Mouse (Mus musculus): ENCODE measurements around the gene Iars. TPM values are rescaled to one million over a fixed set of nuclear protein-coding genes. Genes with fewer than 3 reads are reported as not detected.
A peak's percentile ranks its signal among the peaks of the same experiment; 100 is the strongest.

The Iars gene
- polyA plus RNA-seq, 1 experiment from 2014 or later, result 66.3 TPM

- Histone ChIP-seq H3K4me1 (peaks cover 6% of the 10 kb centered on the region), H3K4me3 (no peak overlapping the region), H3K36me3 (peaks cover 29% of the 10 kb centered on the region), H3K27ac (no peak overlapping the region), H3K27me3 (no peaks in the 10 kb centered on the region), H3K4me2 (no peak overlapping the region), H3K9me3 (no peaks in the 10 kb centered on the region), H3K9ac (no peak overlapping the region)
- 82% methylated on average over 2 of the region's 2 CpGs for WGBS
- ATAC-seq (ENCODE audit: borderline replicate concordance, extremely low read depth, low FRiP score, low TSS enrichment), result no peak
These were observed 4.1 kb upstream of the Iars start for GRCm38 (mm10) chr13:49677793-49678192.

GRCm38 (mm10) chr13:49682233-49682846, 440 bp downstream of the Iars start:
- peak overlapping the region; percentile 62 for H3K4me2 ChIP-seq
- peaks cover 2% of the 10 kb centered on the region for H3K36me3 ChIP-seq
- peaks cover 14% of the 10 kb centered on the region for H3K4me1 ChIP-seq
- WGBS, result under 1% methylated on average over 20 of the region's 20 CpGs
- peak overlapping the region; percentile 73 for H3K27ac ChIP-seq
- peak overlapping the region; percentile 73 for H3K4me3 ChIP-seq
- no peaks in the 10 kb centered on the region for H3K9me3 ChIP-seq
- H3K9ac ChIP-seq, result peak overlapping the region; percentile 59
- ATAC-seq (ENCODE audit: borderline replicate concordance, extremely low read depth, low FRiP score, low TSS enrichment), result no peak
- no peaks in the 10 kb centered on the region for H3K27me3 ChIP-seq

- Histone ChIP-seq H3K4me1 (peaks cover 14% of the 10 kb centered on the region), H3K27ac (no peak overlapping the region), H3K4me2 (no peak overlapping the region), H3K4me3 (no peak overlapping the region), H3K9me3 (no peaks in the 10 kb centered on the region), H3K27me3 (no peaks in the 10 kb centered on the region), H3K36me3 (peaks cover 18% of the 10 kb centered on the region), H3K9ac (no peak overlapping the region)
- 84% methylated on average over 4 of the region's 4 CpGs for WGBS
- ATAC-seq (ENCODE audit: borderline replicate concordance, extremely low read depth, low FRiP score, low TSS enrichment), result no peak
These were observed 2.4 kb downstream of the Iars start for GRCm38 (mm10) chr13:49684266-49684665.

- H3K9me3 ChIP-seq, result no peaks in the 10 kb centered on the region
- H3K9ac ChIP-seq, result no peak overlapping the region
- H3K4me1 ChIP-seq, result no peaks in the 10 kb centered on the region
- 93% methylated on average over 5 of the region's 5 CpGs for WGBS
- H3K27ac ChIP-seq, result no peak overlapping the region
- peaks cover 53% of the 10 kb centered on the region for H3K36me3 ChIP-seq
- no peak overlapping the region for H3K4me2 ChIP-seq
- H3K4me3 ChIP-seq, result no peak overlapping the region
- no peaks in the 10 kb centered on the region for H3K27me3 ChIP-seq
- ATAC-seq (ENCODE audit: borderline replicate concordance, extremely low read depth, low FRiP score, low TSS enrichment), result no peak
These were observed 9.2 kb downstream of the Iars start for GRCm38 (mm10) chr13:49691056-49691455.

- 90% methylated on average over 11 of the region's 11 CpGs for WGBS
- Histone ChIP-seq H3K9ac (no peak overlapping the region), H3K4me1 (no peaks in the 10 kb centered on the region), H3K9me3 (no peaks in the 10 kb centered on the region), H3K27me3 (no peaks in the 10 kb centered on the region), H3K4me3 (no peak overlapping the region), H3K4me2 (no peak overlapping the region), H3K36me3 (peaks cover 72% of the 10 kb centered on the region), H3K27ac (no peak overlapping the region)
- ATAC-seq (ENCODE audit: borderline replicate concordance, extremely low read depth, low FRiP score, low TSS enrichment), result no peak
These were observed 21.4 kb downstream of the Iars start for GRCm38 (mm10) chr13:49703216-49703779.

GRCm38 (mm10) chr13:49706032-49706690, 24.3 kb downstream of the Iars start:
- Histone ChIP-seq H3K9ac (no peak overlapping the region), H3K27ac (no peak overlapping the region), H3K4me2 (no peak overlapping the region), H3K9me3 (no peaks in the 10 kb centered on the region), H3K36me3 (peaks cover 81% of the 10 kb centered on the region), H3K4me1 (no peaks in the 10 kb centered on the region), H3K27me3 (no peaks in the 10 kb centered on the region), H3K4me3 (no peak overlapping the region)
- no peak for ATAC-seq (ENCODE audit: borderline replicate concordance, extremely low read depth, low FRiP score, low TSS enrichment)
- WGBS, result 90% methylated on average over 3 of the region's 3 CpGs

- Histone ChIP-seq H3K27me3 (no peaks in the 10 kb centered on the region), H3K9ac (no peak overlapping the region), H3K4me1 (no peaks in the 10 kb centered on the region), H3K36me3 (peaks cover 79% of the 10 kb centered on the region), H3K27ac (no peak overlapping the region), H3K4me3 (no peak overlapping the region), H3K4me2 (no peak overlapping the region), H3K9me3 (no peaks in the 10 kb centered on the region)
- no peak for ATAC-seq (ENCODE audit: borderline replicate concordance, extremely low read depth, low FRiP score, low TSS enrichment)
- 90% methylated on average over 8 of the region's 8 CpGs for WGBS
These were observed 26.4 kb downstream of the Iars start for GRCm38 (mm10) chr13:49708311-49708710.

- ATAC-seq (ENCODE audit: borderline replicate concordance, extremely low read depth, low FRiP score, low TSS enrichment), result no peak
- H3K9me3 ChIP-seq, result no peaks in the 10 kb centered on the region
- no peaks in the 10 kb centered on the region for H3K4me1 ChIP-seq
- H3K27me3 ChIP-seq, result no peaks in the 10 kb centered on the region
- H3K4me2 ChIP-seq, result no peak overlapping the region
- H3K4me3 ChIP-seq, result no peak overlapping the region
- H3K9ac ChIP-seq, result no peak overlapping the region
- peaks cover 78% of the 10 kb centered on the region for H3K36me3 ChIP-seq
- no peak overlapping the region for H3K27ac ChIP-seq
- 94% methylated on average over 12 of the region's 12 CpGs for WGBS
These were observed 30.3 kb downstream of the Iars start for GRCm38 (mm10) chr13:49712047-49712721.

- Histone ChIP-seq H3K4me3 (no peak overlapping the region), H3K36me3 (peaks cover 91% of the 10 kb centered on the region), H3K4me1 (no peaks in the 10 kb centered on the region), H3K27ac (no peak overlapping the region), H3K27me3 (no peaks in the 10 kb centered on the region), H3K4me2 (no peak overlapping the region), H3K9me3 (no peaks in the 10 kb centered on the region), H3K9ac (no peak overlapping the region)
- no peak for ATAC-seq (ENCODE audit: borderline replicate concordance, extremely low read depth, low FRiP score, low TSS enrichment)
- 79% methylated on average over 3 of the region's 3 CpGs for WGBS
These were observed 37.4 kb downstream of the Iars start for GRCm38 (mm10) chr13:49719310-49719709.

GRCm38 (mm10) chr13:49736430-49736829, 54.5 kb downstream of the Iars start:
- Histone ChIP-seq H3K27me3 (no peaks in the 10 kb centered on the region), H3K27ac (no peak overlapping the region), H3K4me1 (no peaks in the 10 kb centered on the region), H3K9ac (no peak overlapping the region), H3K4me2 (no peak overlapping the region), H3K9me3 (no peaks in the 10 kb centered on the region), H3K36me3 (peaks cover 41% of the 10 kb centered on the region), H3K4me3 (no peak overlapping the region)
- WGBS, result 88% methylated on average over 2 of the region's 2 CpGs
- ATAC-seq (ENCODE audit: borderline replicate concordance, extremely low read depth, low FRiP score, low TSS enrichment), result no peak

- Histone ChIP-seq H3K9ac (no peak overlapping the region), H3K36me3 (peaks cover 26% of the 10 kb centered on the region), H3K9me3 (no peaks in the 10 kb centered on the region), H3K4me2 (no peak overlapping the region), H3K4me3 (no peak overlapping the region), H3K27me3 (no peaks in the 10 kb centered on the region), H3K27ac (no peak overlapping the region), H3K4me1 (no peaks in the 10 kb centered on the region)
- WGBS, result 82% methylated on average over 2 of the region's 2 CpGs
- no peak for ATAC-seq (ENCODE audit: borderline replicate concordance, extremely low read depth, low FRiP score, low TSS enrichment)
These were observed 56.1 kb downstream of the Iars start for GRCm38 (mm10) chr13:49738011-49738410.
